Mouse (Mus musculus) megakaryocyte, embryonic 14.5 days (primary cell): ENCODE data around the gene Lyst.

Experiments used
- FLI1 ChIP-seq: IDR thresholded peaks from 2 replicates; pipeline ENCODE4 v1.6.1; 2012; ENCODE audit warnings: low read length, inconsistent platforms, mixed read lengths
- GATA1 ChIP-seq: IDR thresholded peaks from 3 replicates; pipeline ENCODE4 v1.6.1; 2012; ENCODE audit warnings: mixed read lengths, low read length, inconsistent platforms, borderline replicate concordance

DNA sequence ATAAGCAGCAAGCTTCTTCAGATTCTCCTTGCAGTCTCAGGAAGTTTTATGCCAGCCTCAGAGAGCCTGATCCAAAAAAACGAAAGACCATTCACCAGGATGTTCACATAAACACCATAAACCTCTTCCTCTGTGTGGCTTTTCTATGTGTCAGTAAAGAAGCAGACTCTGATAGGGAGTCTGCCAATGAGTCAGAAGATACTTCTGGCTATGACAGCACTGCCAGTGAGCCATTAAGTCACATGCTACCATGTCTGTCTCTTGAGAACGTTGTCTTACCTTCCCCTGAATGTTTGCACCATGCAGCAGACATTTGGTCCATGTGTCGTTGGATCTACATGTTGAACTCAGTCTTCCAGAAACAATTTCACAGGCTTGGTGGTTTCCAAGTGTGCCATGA lies 47.4 kb downstream of the Lyst start:
- no peak for TF ChIP-seq GATA1
- TF ChIP-seq FLI1: no peak
